Mouse (Mus musculus) forebrain, embryonic 14.5 days (tissue): ENCODE data around the gene Tpst2. TPM values are rescaled to one million over a fixed set of nuclear protein-coding genes. Genes with fewer than 3 reads are reported as not detected.

ENCODE experiments used
- ATAC-seq: fragments of 200-750 bp; cut with Nextera tagmentation; 2 replicates; pipeline ENCODE4 v1.8.0; 2017; ENCODE audit warnings: mild to moderate bottlenecking, moderate library complexity
- DNase-seq: peaks from one replicate; pipeline ENCODE4 v3.0.0-alpha.2; 2015; ENCODE audit warnings: low spot score
- H3K27ac ChIP-seq: fragments of 300-500 bp; sonication (generic); 2 replicates; pipeline ENCODE4 v1.5.1; 2014; ENCODE audit warnings: low read depth, mild to moderate bottlenecking, control low read depth, low read length, moderate library complexity
- H3K27me3 ChIP-seq: fragments of 300-500 bp; sonication (generic); replicated peaks from 2 replicates; pipeline ENCODE4 v1.6.1; 2014; ENCODE audit warnings: low read length, control low read depth, mixed read lengths; ENCODE audit not compliant: control insufficient read depth, insufficient read depth
- H3K36me3 ChIP-seq: fragments of 300-500 bp; sonication (generic); 2 replicates; pipeline ENCODE4 v1.6.1; 2014; ENCODE audit warnings: low read length, control low read depth; ENCODE audit not compliant: control insufficient read depth, insufficient read depth
- H3K4me1 ChIP-seq: fragments of 300-500 bp; sonication (generic); 2 replicates; pipeline ENCODE4 v1.6.1; 2014; ENCODE audit warnings: antibody characterized with exemption, low read length, control low read depth; ENCODE audit not compliant: control insufficient read depth, insufficient read depth
- H3K4me2 ChIP-seq: fragments of 300-500 bp; sonication (generic); 2 replicates; pipeline ENCODE4 v1.6.1; 2014; ENCODE audit warnings: mild to moderate bottlenecking, control low read depth, low read length
- H3K4me3 ChIP-seq: fragments of 300-500 bp; sonication (generic); 2 replicates; pipeline ENCODE4 v1.5.1; 2014; ENCODE audit warnings: low read depth, low read length, control low read depth
- H3K9ac ChIP-seq: fragments of 300-500 bp; sonication (generic); 2 replicates; pipeline ENCODE4 v1.6.1; 2014; ENCODE audit warnings: mild to moderate bottlenecking, low read length, control low read depth, moderate library complexity
- H3K9me3 ChIP-seq: fragments of 300-500 bp; sonication (generic); replicated peaks from 2 replicates; pipeline ENCODE4 v1.6.1; 2016; ENCODE audit warnings: low read length, control low read depth, mixed read lengths; ENCODE audit not compliant: control insufficient read depth
- WGBS: fragments of 180-500 bp; shearing (Covaris S2); extraction: QIAGEN DNeasy Blood & Tissue Kit; methylation state at CpG from one replicate; pipeline ENCODE4 v1.1.7; 2014; 5-methylcytosine and 5-hydroxymethylcytosine counted together
- polyA plus RNA-seq: library from polyadenylated mRNA; unstranded; fragments of >200 nt; fragmentation: Nextera tagmentation; extraction: Ambion mirVana; gene quantifications from 2 replicates; pipeline ENCODE4 v1.2.1, GENCODE M21; 2014

The Tpst2 gene
- polyA plus RNA-seq, 1 experiment from 2014 or later = 29.5 TPM

- Histone ChIP-seq H3K4me2 (no peak overlapping the region), H3K4me1 (no peaks in the 10 kb centered on the region), H3K9me3 (no peaks in the 10 kb centered on the region), H3K27me3 (no peaks in the 10 kb centered on the region), H3K27ac (no peak overlapping the region), H3K9ac (no peak overlapping the region), H3K36me3 (no peaks in the 10 kb centered on the region), H3K4me3 (no peak overlapping the region)
- 89% methylated on average over 11 of the region's 11 CpGs for WGBS
- no peak for ATAC-seq
- DNase-seq = no peak
Measured at GRCm38 (mm10) chr5:112249106-112249505, 27.4 kb upstream of the Tpst2 start.

- no peak within 1 kb of the TSS for H3K4me2 ChIP-seq
- H3K9me3 ChIP-seq = no peaks in the 10 kb centered on the region
- 0 out of 2 replicates have a peak, but pooled peaks cover 4% of the 10 kb centered on the region for H3K4me1 ChIP-seq
- 79% methylated on average over 2 of the region's 2 CpGs for WGBS
- no peak within 1 kb of the TSS for H3K27ac ChIP-seq
- ATAC-seq (no peak), DNase-seq (no peak)
- no peak within 1 kb of the TSS for H3K9ac ChIP-seq
- no peak within 1 kb of the TSS for H3K4me3 ChIP-seq
- no peaks in the 10 kb centered on the region for H3K27me3 ChIP-seq
- no peaks in the 10 kb centered on the region for H3K36me3 ChIP-seq
Measured at GRCm38 (mm10) chr5:112252400-112252799, 24.1 kb upstream of the Tpst2 start, which contains the start of gene Cryba4. TSS of gene Cryba4 (minus strand) at chr5:112252518.

- Histone ChIP-seq H3K4me3 (no peak overlapping the region), H3K27me3 (no peaks in the 10 kb centered on the region), H3K4me2 (no peak overlapping the region), H3K4me1 (0 out of 2 replicates have a peak, but pooled peaks cover 4% of the 10 kb centered on the region), H3K9ac (no peak overlapping the region), H3K36me3 (no peaks in the 10 kb centered on the region), H3K27ac (no peak overlapping the region), H3K9me3 (no peaks in the 10 kb centered on the region)
- WGBS = 6% methylated on average over 8 of the region's 8 CpGs
- ATAC-seq (no peak), DNase-seq (no peak)
Measured at GRCm38 (mm10) chr5:112253169-112253568, 23.3 kb upstream of the Tpst2 start.

- no peak overlapping the region for H3K4me2 ChIP-seq
- H3K9me3 ChIP-seq = no peaks in the 10 kb centered on the region
- ATAC-seq = peak; percentile 40; the same call in 1 of the 2 replicates
- H3K9ac ChIP-seq = no peak overlapping the region
- peak; percentile 52 for DNase-seq
- H3K4me1 ChIP-seq = 0 out of 2 replicates have a peak, but pooled peaks cover 4% of the 10 kb centered on the region
- H3K36me3 ChIP-seq = no peaks in the 10 kb centered on the region
- H3K27ac ChIP-seq = no peak overlapping the region; the same call in 1 of the 2 replicates
- H3K27me3 ChIP-seq = no peaks in the 10 kb centered on the region
- no peak overlapping the region for H3K4me3 ChIP-seq
- 39% methylated on average over 7 of the region's 7 CpGs for WGBS
Measured at GRCm38 (mm10) chr5:112254282-112254806, 22.1 kb upstream of the Tpst2 start.

- DNase-seq (peak; percentile 38), ATAC-seq (no peak)
- H3K4me1 ChIP-seq = 0 out of 2 replicates have a peak, but pooled peaks cover 4% of the 10 kb centered on the region
- no peak within 1 kb of the TSS; the same call in 1 of the 2 replicates for H3K27ac ChIP-seq
- 34% methylated on average over 3 of the region's 3 CpGs for WGBS
- no peak within 1 kb of the TSS for H3K4me3 ChIP-seq
- no peaks in the 10 kb centered on the region for H3K27me3 ChIP-seq
- no peaks in the 10 kb centered on the region for H3K36me3 ChIP-seq
- no peak within 1 kb of the TSS for H3K9ac ChIP-seq
- no peak within 1 kb of the TSS for H3K4me2 ChIP-seq
- no peaks in the 10 kb centered on the region for H3K9me3 ChIP-seq
Measured at GRCm38 (mm10) chr5:112255426-112255825, 21.1 kb upstream of the Tpst2 start, which contains the start of gene Crybb1. TSS of gene Crybb1 (plus strand) at chr5:112255815.

GRCm38 (mm10) chr5:112256457-112256856 is 20.0 kb upstream of the Tpst2 start:
- Histone ChIP-seq H3K9me3 (no peaks in the 10 kb centered on the region), H3K4me3 (no peak overlapping the region), H3K36me3 (no peaks in the 10 kb centered on the region), H3K27ac (no peak overlapping the region), H3K27me3 (no peaks in the 10 kb centered on the region), H3K4me1 (0 out of 2 replicates have a peak, but pooled peaks cover 4% of the 10 kb centered on the region), H3K9ac (no peak overlapping the region), H3K4me2 (no peak overlapping the region)
- no peak for ATAC-seq
- no peak for DNase-seq
- 71% methylated on average over 9 of the region's 9 CpGs for WGBS

GRCm38 (mm10) chr5:112257896-112258295 is 18.6 kb upstream of the Tpst2 start:
- WGBS = 82% methylated on average over 3 of the region's 3 CpGs
- ATAC-seq (no peak), DNase-seq (no peak)
- no peak overlapping the region for H3K4me2 ChIP-seq
- no peak overlapping the region for H3K9ac ChIP-seq
- no peaks in the 10 kb centered on the region for H3K36me3 ChIP-seq
- no peaks in the 10 kb centered on the region for H3K27me3 ChIP-seq
- 0 out of 2 replicates have a peak, but pooled peaks cover 4% of the 10 kb centered on the region for H3K4me1 ChIP-seq
- H3K27ac ChIP-seq = no peak overlapping the region
- no peak overlapping the region for H3K4me3 ChIP-seq
- no peaks in the 10 kb centered on the region for H3K9me3 ChIP-seq

- 89% methylated on average over 16 of the region's 16 CpGs for WGBS
- Histone ChIP-seq H3K4me3 (no peak overlapping the region), H3K27me3 (no peaks in the 10 kb centered on the region), H3K9me3 (no peaks in the 10 kb centered on the region), H3K4me1 (no peaks in the 10 kb centered on the region), H3K9ac (no peak overlapping the region), H3K4me2 (no peak overlapping the region), H3K27ac (no peak overlapping the region), H3K36me3 (no peaks in the 10 kb centered on the region)
- ATAC-seq = no peak
- DNase-seq = no peak
Measured at GRCm38 (mm10) chr5:112259862-112260650, 16.4 kb upstream of the Tpst2 start.

- H3K27ac ChIP-seq = no peak overlapping the region
- 80% methylated on average over 3 of the region's 3 CpGs for WGBS
- ATAC-seq = no peak
- H3K9ac ChIP-seq = no peak overlapping the region
- no peak overlapping the region for H3K4me2 ChIP-seq
- no peaks in the 10 kb centered on the region for H3K27me3 ChIP-seq
- no peaks in the 10 kb centered on the region for H3K9me3 ChIP-seq
- no peak overlapping the region for H3K4me3 ChIP-seq
- H3K36me3 ChIP-seq = no peaks in the 10 kb centered on the region
- no peak for DNase-seq
- no peaks in the 10 kb centered on the region for H3K4me1 ChIP-seq
Measured at GRCm38 (mm10) chr5:112260818-112261217, 15.7 kb upstream of the Tpst2 start.
